Mouse (Mus musculus): ENCODE measurements around the gene Cops7b. TPM values are rescaled to one million over a fixed set of nuclear protein-coding genes. Genes with fewer than 3 reads are reported as not detected.
A peak's percentile ranks its signal among the peaks of the same experiment; 100 is the strongest.

Cops7b gene
- polyA plus RNA-seq, 1 experiment from 2014 or later: 60.6 TPM

DNA sequence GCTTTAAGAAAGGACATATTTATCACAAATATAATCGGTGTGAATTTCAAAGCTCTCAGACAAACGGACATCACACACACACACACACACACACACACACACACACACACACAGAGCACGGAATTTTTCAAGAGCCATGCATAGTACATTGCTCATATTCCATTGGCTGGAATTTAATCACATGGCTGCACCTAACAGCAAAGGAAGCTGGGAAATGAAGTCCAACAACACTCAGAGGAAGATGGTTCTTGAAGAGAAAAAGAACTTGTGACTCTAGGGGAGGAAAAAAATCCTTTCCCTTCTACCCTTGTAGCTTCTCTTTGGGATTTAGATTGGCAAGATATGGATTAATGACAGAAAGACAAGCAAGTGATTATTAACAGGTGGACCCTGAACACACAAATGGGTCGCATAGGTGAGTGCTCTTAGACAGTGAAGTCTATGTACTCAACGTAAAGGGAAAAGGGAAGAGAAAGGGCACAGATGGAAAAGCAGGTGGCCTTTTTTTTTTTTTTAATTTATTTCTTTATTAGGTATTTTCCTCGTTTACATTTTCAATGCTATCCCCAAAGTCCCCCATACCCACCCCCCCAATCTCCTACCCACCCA, 52.2 kb downstream of the Cops7b start:
- peaks cover 13% of the 10 kb centered on the region for H3K4me1 ChIP-seq
- no peak overlapping the region for H3K27ac ChIP-seq
- peak overlapping the region; percentile 39 for H3K4me2 ChIP-seq (replicated peaks)
- no peaks in the 10 kb centered on the region for H3K36me3 ChIP-seq
- 66% methylated on average over 6 of the region's 6 CpGs for WGBS
- no peaks in the 10 kb centered on the region for H3K9me3 ChIP-seq (replicated peaks)
- ATAC-seq (ENCODE audit: low FRiP score): peak; percentile 84
- H3K4me3 ChIP-seq: peak overlapping the region; percentile 6; the same call in 1 of the 2 replicates
- H3K9ac ChIP-seq: no peak overlapping the region
- no peaks in the 10 kb centered on the region for H3K27me3 ChIP-seq

GRCm38 (mm10) chr1:86643101-86643809, 60.6 kb downstream of the Cops7b start:
- Histone ChIP-seq H3K27me3 (no peaks in the 10 kb centered on the region), H3K9ac (no peak overlapping the region), H3K4me3 (no peak overlapping the region), H3K27ac (no peak overlapping the region), H3K9me3 (replicated peaks) (no peaks in the 10 kb centered on the region), H3K4me2 (replicated peaks) (no peak overlapping the region), H3K4me1 (no peaks in the 10 kb centered on the region), H3K36me3 (no peaks in the 10 kb centered on the region)
- WGBS: 70% methylated on average over 13 of the region's 13 CpGs
- no peak for ATAC-seq (ENCODE audit: low FRiP score)

- H3K9me3 ChIP-seq (replicated peaks): no peaks in the 10 kb centered on the region
- H3K27me3 ChIP-seq: no peaks in the 10 kb centered on the region
- H3K27ac ChIP-seq: no peak overlapping the region
- H3K36me3 ChIP-seq: no peaks in the 10 kb centered on the region
- no peak overlapping the region for H3K4me3 ChIP-seq
- H3K9ac ChIP-seq: no peak overlapping the region
- no peak overlapping the region for H3K4me2 ChIP-seq (replicated peaks)
- ATAC-seq (ENCODE audit: low FRiP score): no peak
- H3K4me1 ChIP-seq: no peaks in the 10 kb centered on the region
- 43% methylated on average over 2 of the region's 2 CpGs for WGBS
Measured at GRCm38 (mm10) chr1:86647517-86647916, 64.8 kb downstream of the Cops7b start.

GRCm38 (mm10) chr1:86650272-86650671, 67.6 kb downstream of the Cops7b start:
- Histone ChIP-seq H3K4me1 (no peaks in the 10 kb centered on the region), H3K27me3 (no peaks in the 10 kb centered on the region), H3K36me3 (no peaks in the 10 kb centered on the region), H3K9ac (no peak overlapping the region), H3K27ac (no peak overlapping the region), H3K4me2 (replicated peaks) (no peak overlapping the region), H3K9me3 (replicated peaks) (no peaks in the 10 kb centered on the region), H3K4me3 (no peak overlapping the region)
- WGBS: 17% methylated on average over 6 of the region's 6 CpGs
- ATAC-seq (ENCODE audit: low FRiP score): no peak

- WGBS: 56% methylated on average over 4 of the region's 4 CpGs
- ATAC-seq (ENCODE audit: low FRiP score): no peak
- H3K36me3 ChIP-seq: no peaks in the 10 kb centered on the region
Measured at GRCm38 (mm10) chr1:86652675-86653074, 70.0 kb downstream of the Cops7b start.

GRCm38 (mm10) chr1:86657071-86657470, 74.4 kb downstream of the Cops7b start:
- no peaks in the 10 kb centered on the region for H3K36me3 ChIP-seq
- no peak for ATAC-seq (ENCODE audit: low FRiP score)
- no peaks in the 10 kb centered on the region for H3K27me3 ChIP-seq
- 94% methylated on average over 5 of the region's 5 CpGs for WGBS
- H3K27ac ChIP-seq: no peak overlapping the region
- H3K4me2 ChIP-seq (replicated peaks): no peak overlapping the region
- no peaks in the 10 kb centered on the region for H3K4me1 ChIP-seq
- no peak overlapping the region for H3K9ac ChIP-seq
- H3K9me3 ChIP-seq (replicated peaks): no peaks in the 10 kb centered on the region
- H3K4me3 ChIP-seq: no peak overlapping the region

More at GRCm38 (mm10) chr1:86652675-86653074, 70.0 kb downstream of the Cops7b start:
- Histone ChIP-seq H3K27me3 (no peaks in the 10 kb centered on the region), H3K9me3 (replicated peaks) (no peaks in the 10 kb centered on the region), H3K9ac (no peak overlapping the region), H3K27ac (no peak overlapping the region), H3K4me3 (no peak overlapping the region), H3K4me2 (replicated peaks) (no peak overlapping the region), H3K4me1 (no peaks in the 10 kb centered on the region)

Small RNA genes within 50 kb of the gene (microRNA-seq; reads per million reads assigned to microRNA genes)
- not detected for gene Gm22955

Other genes starting within 250 kb of the Cops7b start
- 345 and 366 TPM in 2 replicates for gene Ncl, start 223.5 kb upstream of the Cops7b start, polyA plus RNA-seq (2016; fragmentation: Nextera tagmentation; extraction: Ambion mirVana)
- gene Nmur1, start 156.7 kb upstream of the Cops7b start, polyA plus RNA-seq (2016; fragmentation: Nextera tagmentation; extraction: Ambion mirVana): 0.23 TPM in 1 of 2 replicates, not detected in the other
- gene Tex44, start 156.6 kb upstream of the Cops7b start, polyA plus RNA-seq (2016; fragmentation: Nextera tagmentation; extraction: Ambion mirVana): not detected in 2 replicates
- gene Ptma, start 56.2 kb upstream of the Cops7b start, polyA plus RNA-seq (2016; fragmentation: Nextera tagmentation; extraction: Ambion mirVana): 2,735 and 2,863 TPM in 2 replicates
- gene Pde6d, start 275 bp upstream of the Cops7b start, polyA plus RNA-seq (2016; fragmentation: Nextera tagmentation; extraction: Ambion mirVana): 93.7 and 100 TPM in 2 replicates
- gene Nppc, start 87.7 kb downstream of the Cops7b start, polyA plus RNA-seq (2016; fragmentation: Nextera tagmentation; extraction: Ambion mirVana): 14.7 and 16.0 TPM in 2 replicates
- 38.0 and 38.8 TPM in 2 replicates for gene Dis3l2, start 120.9 kb downstream of the Cops7b start, polyA plus RNA-seq (2016; fragmentation: Nextera tagmentation; extraction: Ambion mirVana)

Data from hindbrain, embryonic 12.5 days (tissue).